Mouse (Mus musculus) cerebellum, postnatal 25 days (tissue): ENCODE results near the gene Cish.

Experiments used
- DNase-seq, 2 experiments: peaks; one replicate each; pipeline ENCODE4 v3.0.0; 2021; ENCODE audit warnings: mixed read lengths in 2 of 2

The Cish gene

GRCm38 (mm10) chr9:107296016-107296040 is at the start of gene Cish:
Gene Cish (plus strand): TSS chr9:107296026.
- DNase-seq, result no peak

DNA sequence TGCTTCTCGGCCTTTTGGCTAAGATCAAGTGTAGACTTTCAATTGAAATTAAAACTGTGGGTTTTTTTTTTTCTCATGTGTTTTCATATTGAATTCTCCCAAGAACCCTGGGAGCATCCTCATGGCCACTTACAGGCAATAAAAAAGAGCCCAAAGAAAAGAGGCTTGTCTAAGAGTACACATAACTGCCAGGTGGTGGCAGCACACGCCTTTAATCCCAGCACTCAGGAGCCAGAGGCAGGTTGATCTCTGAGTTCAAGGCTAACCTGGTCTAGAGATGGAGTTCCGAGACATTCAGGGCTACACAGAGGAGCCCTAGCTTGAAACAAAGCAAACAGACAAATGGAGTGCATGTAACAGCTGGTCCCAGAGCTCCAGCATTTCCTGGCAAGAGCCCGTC is 49.7 kb upstream of the Cish start:
- DNase-seq, result peak; percentile 43 to 66

DNA sequence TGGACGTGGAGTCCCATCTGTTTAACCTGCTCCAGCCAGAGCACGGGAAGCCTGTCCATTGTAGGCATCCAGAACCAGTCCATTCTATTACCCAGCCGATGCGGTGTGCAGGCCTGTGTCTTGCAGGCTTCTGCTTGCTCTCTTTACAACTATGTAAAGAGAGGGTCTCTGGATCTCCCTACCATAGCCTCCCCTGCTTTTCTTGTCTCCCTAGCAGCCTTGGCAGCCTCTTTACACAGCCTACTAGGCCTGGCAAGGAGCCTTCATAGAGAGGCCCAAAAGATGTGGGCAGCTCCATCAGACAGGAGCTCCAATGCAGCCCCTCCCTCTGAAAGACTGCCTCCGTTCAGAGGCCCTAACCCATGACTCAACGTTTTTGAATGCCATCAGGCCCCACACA is 46.7 kb upstream of the Cish start:
- DNase-seq, result no peak

- DNase-seq, result no peak
Observed at GRCm38 (mm10) chr9:107250416-107251337, 45.1 kb upstream of the Cish start.

GRCm38 (mm10) chr9:107252164-107252563 is 43.7 kb upstream of the Cish start:
- peak; percentile 55 to 78 for DNase-seq

GRCm38 (mm10) chr9:107254476-107254875 is 41.4 kb upstream of the Cish start:
- DNase-seq, result peak; percentile 84 to 87

DNA sequence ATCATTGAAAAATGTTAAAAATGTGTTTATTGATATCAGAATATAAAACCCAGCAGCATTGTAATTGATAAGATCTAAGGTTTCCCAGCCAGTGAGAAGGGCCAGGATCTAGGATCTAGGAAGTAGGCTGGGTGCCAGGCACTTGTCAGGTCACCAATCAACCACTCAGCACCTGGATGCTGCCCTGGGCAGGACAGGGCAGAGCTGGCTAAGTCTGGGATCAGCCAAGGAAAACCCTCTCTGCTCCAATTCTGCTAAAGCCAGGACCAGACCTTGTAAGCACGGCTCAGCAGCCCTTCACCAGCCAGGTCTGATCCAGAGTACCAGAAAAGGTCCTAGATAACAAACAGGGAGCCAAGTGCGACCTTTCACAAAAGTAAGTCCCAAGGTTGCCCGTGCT is 40.9 kb upstream of the Cish start:
- peak; percentile 59 to 64 for DNase-seq

DNA sequence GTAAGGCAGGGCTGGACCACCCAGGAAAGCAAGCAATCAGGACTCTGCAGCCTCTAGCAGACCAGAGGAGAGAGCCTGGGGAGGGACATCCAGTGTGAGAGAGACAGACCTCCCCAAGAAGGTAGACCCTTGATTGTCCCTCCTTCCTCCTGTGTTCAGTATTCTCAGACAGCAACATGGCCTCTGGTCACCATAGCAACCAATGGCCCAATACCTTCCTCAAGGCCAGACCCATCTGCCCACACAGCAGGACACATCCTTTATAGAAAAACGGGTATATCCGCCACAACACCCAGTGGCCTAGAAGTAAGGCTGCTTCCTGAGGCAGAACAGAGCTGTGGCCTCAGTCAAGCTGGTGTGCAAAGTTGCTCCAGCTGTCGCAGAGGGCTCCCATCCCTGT is 40.2 kb upstream of the Cish start:
- DNase-seq, result peak; percentile 64 to 71

DNA sequence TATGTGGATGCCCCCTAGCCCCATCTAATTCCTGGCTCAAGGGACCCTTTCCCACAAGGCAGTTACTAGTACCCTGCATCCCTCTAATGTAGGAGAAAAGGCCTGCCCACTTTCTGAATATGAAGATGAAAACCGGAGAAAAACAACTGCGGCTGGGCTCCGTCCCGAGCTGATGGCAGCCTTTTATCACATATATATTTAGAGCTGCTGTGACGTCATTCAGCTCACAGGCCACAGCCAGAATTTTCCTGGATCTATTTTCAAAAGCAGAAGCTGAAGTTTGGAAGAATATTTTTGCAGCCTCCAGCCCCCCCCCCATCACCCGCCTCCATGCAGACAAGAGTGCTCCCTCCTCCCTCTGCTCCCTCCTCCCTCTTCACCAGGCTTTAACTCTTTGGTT is 36.3 kb upstream of the Cish start:
- DNase-seq, result peak in 1 of 2 experiments; percentile 42

- DNase-seq, result peak; percentile 78 to 81
Observed at GRCm38 (mm10) chr9:107260429-107260828, 35.4 kb upstream of the Cish start.

- DNase-seq, result no peak
Observed at GRCm38 (mm10) chr9:107260836-107261235, 35.0 kb upstream of the Cish start.

DNA sequence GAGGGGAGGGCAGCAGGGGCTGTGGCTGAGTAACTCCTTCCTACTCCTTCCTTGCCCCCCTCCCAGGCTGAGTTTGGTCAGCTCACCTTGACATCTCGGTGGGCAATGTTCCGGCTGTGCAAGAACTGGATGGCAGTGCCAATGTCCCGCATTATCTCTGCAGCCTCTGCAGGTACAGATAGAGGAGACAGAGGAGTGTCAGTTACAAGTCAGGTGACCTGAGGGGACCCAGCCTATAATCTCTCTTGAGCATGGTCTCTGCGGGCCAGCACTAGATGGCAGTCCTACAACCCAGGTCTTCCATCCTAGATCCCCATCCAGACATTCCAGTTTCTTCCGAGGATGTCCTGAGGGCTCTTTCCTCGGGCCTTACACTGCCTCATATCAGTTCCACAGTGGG is 34.0 kb upstream of the Cish start:
- no peak for DNase-seq

GRCm38 (mm10) chr9:107262375-107262774 is 33.5 kb upstream of the Cish start:
- DNase-seq, result no peak

GRCm38 (mm10) chr9:107263912-107264311 is 31.9 kb upstream of the Cish start:
- no peak for DNase-seq

DNA sequence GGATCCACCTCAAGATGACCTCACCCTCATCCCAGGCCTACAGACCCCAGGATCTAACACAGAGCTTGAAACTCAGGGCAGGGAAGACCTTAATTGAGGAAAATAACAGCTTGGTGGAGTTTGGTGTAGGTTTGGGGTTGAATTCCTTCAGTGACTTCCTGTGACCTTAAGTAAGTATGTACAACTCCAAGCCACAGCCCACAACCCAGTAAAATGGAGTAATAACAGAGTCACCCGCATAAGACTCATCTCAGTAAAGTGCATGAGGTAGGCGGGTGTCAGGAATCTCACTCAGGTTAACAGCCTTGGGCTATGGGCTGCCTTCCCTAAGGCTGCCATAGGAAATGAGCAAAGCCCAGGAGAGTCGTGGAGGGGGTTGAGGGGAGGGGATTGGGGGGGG is 31.1 kb upstream of the Cish start:
- no peak for DNase-seq

DNA sequence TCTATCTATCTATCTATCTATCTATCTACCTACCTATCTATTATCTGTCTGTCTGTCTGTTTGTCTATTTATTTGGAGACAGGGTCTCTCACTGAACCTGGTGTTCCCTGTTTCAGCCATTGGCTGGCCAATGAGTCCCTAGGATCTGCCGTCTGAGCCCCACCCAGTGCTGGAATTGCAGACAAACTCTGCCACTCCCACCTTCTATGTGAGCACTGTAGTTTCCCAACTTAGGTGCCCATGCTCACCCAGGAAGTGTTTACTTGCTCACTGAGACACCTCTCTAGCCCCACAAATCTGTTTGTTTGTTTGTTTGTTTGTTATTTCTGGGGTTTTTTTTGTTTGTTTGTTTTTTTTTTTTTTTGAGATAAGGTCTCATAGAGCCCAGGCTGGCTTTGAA is 28.8 kb upstream of the Cish start:
- DNase-seq, result no peak

DNA sequence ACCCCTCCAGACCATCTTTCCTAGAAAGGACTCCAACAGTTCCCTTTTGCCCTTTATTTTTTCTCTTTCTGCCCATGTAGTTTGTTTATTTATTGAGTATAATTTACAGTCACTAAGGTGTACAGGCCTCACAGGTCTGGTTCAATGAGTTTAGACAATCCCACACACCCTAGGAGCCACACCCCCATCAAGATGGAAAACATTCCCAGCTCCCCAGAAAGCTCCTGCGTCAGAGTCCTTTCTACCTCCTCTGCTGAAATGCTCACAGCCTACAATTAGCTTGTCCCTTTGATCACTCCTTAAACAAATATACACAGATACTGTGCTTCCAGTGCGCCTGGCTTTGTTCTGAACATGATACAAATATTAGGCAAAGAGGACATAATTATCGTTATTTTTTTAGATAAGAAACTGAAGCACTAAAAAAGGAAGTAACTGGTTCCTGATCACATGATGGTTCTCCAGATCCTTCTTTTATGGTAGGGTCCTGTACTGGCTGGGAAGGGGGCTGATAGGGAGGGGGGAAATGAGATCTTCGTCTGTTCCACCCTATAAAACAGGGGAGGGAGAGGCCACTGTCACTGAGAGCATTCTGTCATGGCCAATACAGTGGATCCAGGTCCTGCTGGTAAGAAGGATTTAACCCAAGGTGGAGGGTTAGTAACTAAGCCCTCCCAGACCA is 28.0 kb upstream of the Cish start:
- DNase-seq, result no peak

DNA sequence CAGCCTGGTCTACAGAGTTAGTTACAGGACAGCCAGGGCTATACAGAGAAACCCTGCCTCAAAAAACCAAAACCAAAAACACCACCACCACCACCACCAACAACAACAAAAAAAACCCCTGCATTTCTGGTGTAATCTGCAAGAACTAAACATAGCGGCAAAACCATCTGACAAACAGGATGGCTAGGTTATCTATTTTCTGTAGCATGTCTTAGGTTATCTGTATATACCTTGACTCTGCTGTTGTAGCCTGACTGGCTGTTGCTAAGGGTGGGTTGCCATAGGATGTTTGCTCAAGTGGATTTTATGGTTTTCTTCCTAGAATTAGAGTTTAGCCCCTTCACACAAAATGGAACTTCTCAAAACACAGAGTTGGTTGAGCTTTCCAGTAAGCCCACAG is 26.1 kb upstream of the Cish start:
- no peak for DNase-seq

GRCm38 (mm10) chr9:107271177-107271938 is 24.5 kb upstream of the Cish start:
- DNase-seq, result no peak

GRCm38 (mm10) chr9:107272284-107272683 is 23.5 kb upstream of the Cish start:
- no peak for DNase-seq

DNA sequence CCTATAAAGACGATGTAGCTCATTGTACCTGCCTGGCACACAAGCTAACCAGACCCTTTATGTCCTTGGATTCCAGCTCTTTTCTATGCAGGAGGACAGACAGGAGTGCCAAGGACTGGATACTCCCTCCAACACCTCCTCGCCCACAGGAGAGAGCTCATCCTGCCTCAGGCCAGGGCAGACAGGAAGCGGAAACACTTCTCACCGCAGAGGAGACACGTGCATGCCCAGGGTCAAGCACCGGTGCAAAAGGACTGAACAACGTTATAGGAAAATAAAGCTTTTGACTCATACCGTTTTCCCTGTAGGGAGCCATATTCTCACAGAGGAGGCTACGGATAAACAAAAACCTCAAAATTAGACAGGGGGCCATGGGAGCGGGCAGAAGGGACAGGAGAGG is 22.6 kb upstream of the Cish start:
- no peak for DNase-seq

DNA sequence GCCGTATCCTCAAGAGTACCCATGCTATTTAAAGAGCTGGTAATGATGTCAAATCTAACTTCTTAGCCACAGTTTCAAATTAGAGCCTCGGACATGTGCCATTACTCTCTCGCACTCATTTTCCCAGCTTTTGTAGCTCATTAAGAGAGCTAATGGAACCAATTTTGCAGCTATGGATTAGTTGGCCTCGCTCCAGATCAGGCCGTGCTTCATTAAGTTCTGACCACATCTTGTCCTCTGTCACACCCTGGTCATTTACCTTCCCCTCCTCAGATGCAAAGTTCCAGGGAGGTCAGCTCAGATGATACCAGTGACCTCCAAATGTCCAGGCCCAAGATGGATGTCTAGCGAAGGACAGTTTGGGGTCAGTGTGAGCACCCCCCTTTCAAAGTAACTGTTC is 21.1 kb upstream of the Cish start:
- no peak for DNase-seq

DNA sequence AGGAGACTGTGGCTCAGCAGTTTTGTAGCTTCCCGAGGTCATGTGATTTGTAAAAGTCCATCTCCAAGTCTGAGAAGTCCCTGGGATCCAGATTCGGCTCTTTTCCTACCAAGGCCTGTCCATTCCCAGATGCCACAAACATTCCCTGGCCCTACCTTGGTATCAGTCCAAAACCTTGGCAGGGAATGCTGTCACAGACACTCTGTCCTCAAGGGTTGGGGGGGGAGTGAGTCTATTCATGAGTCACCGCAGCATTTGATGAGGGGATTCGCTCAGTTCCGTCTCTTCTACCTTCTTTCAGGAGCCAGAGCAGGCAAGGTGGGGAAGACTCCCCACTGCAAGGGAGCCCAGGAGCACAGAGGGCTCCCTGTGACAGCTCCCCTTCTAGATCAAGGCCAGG is 20.1 kb upstream of the Cish start:
- DNase-seq, result peak in 1 of 2 experiments; percentile 53

GRCm38 (mm10) chr9:107277603-107278002 is 18.2 kb upstream of the Cish start:
- no peak for DNase-seq
